Mouse (Mus musculus): ENCODE measurements around the gene Polr2f.

Gene Polr2f

GRCm38 (mm10) chr15:79122119-79122518 is 18.7 kb upstream of the Polr2f start:
- in situ Hi-C loops (cut with MseI, MboI), result no loop called here

- in situ Hi-C loops (cut with MseI, MboI), result no loop called here
These were observed 18.3 kb upstream of the Polr2f start for GRCm38 (mm10) chr15:79122546-79122945.

GRCm38 (mm10) chr15:79123751-79124150 is 17.1 kb upstream of the Polr2f start:
- in situ Hi-C loops (cut with MseI, MboI), result no loop called here

- in situ Hi-C loops (cut with MseI, MboI), result no loop called here
These were observed 16.4 kb upstream of the Polr2f start for GRCm38 (mm10) chr15:79124331-79124875.

GRCm38 (mm10) chr15:79126217-79126932 is 14.4 kb upstream of the Polr2f start:
- in situ Hi-C loops (cut with MseI, MboI), result no loop called here

GRCm38 (mm10) chr15:79127101-79127500 is 13.7 kb upstream of the Polr2f start:
- in situ Hi-C loops (cut with MseI, MboI), result no loop called here

GRCm38 (mm10) chr15:79128208-79128607 is 12.6 kb upstream of the Polr2f start:
- in situ Hi-C loops (cut with MseI, MboI), result no loop called here

- in situ Hi-C loops (cut with MseI, MboI), result no loop called here
These were observed 11.5 kb upstream of the Polr2f start for GRCm38 (mm10) chr15:79129311-79129710.

GRCm38 (mm10) chr15:79130782-79131181 is 10.0 kb upstream of the Polr2f start:
- in situ Hi-C loops (cut with MseI, MboI), result no loop called here

- in situ Hi-C loops (cut with MseI, MboI), result no loop called here
These were observed 9.4 kb upstream of the Polr2f start for GRCm38 (mm10) chr15:79131442-79131841.

- in situ Hi-C loops (cut with MseI, MboI), result no loop called here
These were observed 7.6 kb upstream of the Polr2f start for GRCm38 (mm10) chr15:79133191-79133661.

GRCm38 (mm10) chr15:79134496-79135270 is 6.1 kb upstream of the Polr2f start:
- in situ Hi-C loops (cut with MseI, MboI), result no loop called here

GRCm38 (mm10) chr15:79135332-79135731 is 5.5 kb upstream of the Polr2f start:
- in situ Hi-C loops (cut with MseI, MboI), result no loop called here

GRCm38 (mm10) chr15:79135783-79136575 is 4.8 kb upstream of the Polr2f start:
- in situ Hi-C loops (cut with MseI, MboI), result no loop called here

GRCm38 (mm10) chr15:79139640-79140039 is 1.2 kb upstream of the Polr2f start:
- in situ Hi-C loops (cut with MseI, MboI), result no loop called here

GRCm38 (mm10) chr15:79141566-79141917 is 733 bp downstream of the Polr2f start:
- in situ Hi-C loops (cut with MseI, MboI), result no loop called here

GRCm38 (mm10) chr15:79143316-79143715 is 2.5 kb downstream of the Polr2f start:
- in situ Hi-C loops (cut with MseI, MboI), result no loop called here

- in situ Hi-C loops (cut with MseI, MboI), result no loop called here
These were observed 3.2 kb downstream of the Polr2f start for GRCm38 (mm10) chr15:79144021-79144420.

GRCm38 (mm10) chr15:79145522-79145921 is 4.7 kb downstream of the Polr2f start:
- in situ Hi-C loops (cut with MseI, MboI), result no loop called here

- in situ Hi-C loops (cut with MseI, MboI), result no loop called here
These were observed 7.7 kb downstream of the Polr2f start for GRCm38 (mm10) chr15:79148533-79148932.

- in situ Hi-C loops (cut with MseI, MboI), result no loop called here
These were observed 11.1 kb downstream of the Polr2f start for GRCm38 (mm10) chr15:79151881-79152280.

GRCm38 (mm10) chr15:79152709-79153108 is 11.9 kb downstream of the Polr2f start:
- in situ Hi-C loops (cut with MseI, MboI), result no loop called here

Data from mouse trophoblast stem cell (cell line).